Mouse (Mus musculus): ENCODE results near the gene Etfa. TPM values are rescaled to one million over a fixed set of nuclear protein-coding genes. Genes with fewer than 3 reads are reported as not detected.
A peak's percentile ranks its signal among the peaks of the same experiment; 100 is the strongest.

Gene Etfa
- polyA plus RNA-seq, 1 experiment, result 45.3 TPM

- Histone ChIP-seq H3K27me3 (ENCODE audit: control insufficient read depth, insufficient read depth, low read length) (no peaks in the 10 kb centered on the region), H3K27ac (ENCODE audit: control insufficient read depth, insufficient read depth, low read length) (no peak overlapping the region), H3K4me1 (replicated peaks; ENCODE audit: control insufficient read depth, insufficient read depth, low read length) (no peaks in the 10 kb centered on the region), H3K4me3 (ENCODE audit: control insufficient read depth, insufficient read depth, low read length) (no peak overlapping the region), H3K36me3 (ENCODE audit: control insufficient read depth, insufficient read depth, low read length) (no peaks in the 10 kb centered on the region)
- 90% methylated on average over 14 of the region's 14 CpGs for WGBS
- TF ChIP-seq POLR2A (IDR thresholded peaks at IDR 0.05; ENCODE audit: control insufficient read depth, extremely low read depth, insufficient read depth, low read length, poor library complexity) (no peak), CTCF (IDR thresholded peaks at IDR 0.05; ENCODE audit: borderline replicate concordance, control insufficient read depth, extremely low read depth, insufficient read depth, low read length, poor library complexity) (no peak)
- no peak for DNase-seq
These were observed 79.4 kb downstream of the Etfa start for GRCm38 (mm10) chr9:55432306-55433289.

- TF ChIP-seq CTCF (IDR thresholded peaks at IDR 0.05; ENCODE audit: borderline replicate concordance, control insufficient read depth, extremely low read depth, insufficient read depth, low read length, poor library complexity) (no peak), POLR2A (IDR thresholded peaks at IDR 0.05; ENCODE audit: control insufficient read depth, extremely low read depth, insufficient read depth, low read length, poor library complexity) (no peak)
- Histone ChIP-seq H3K4me3 (ENCODE audit: control insufficient read depth, insufficient read depth, low read length) (no peak overlapping the region), H3K27ac (ENCODE audit: control insufficient read depth, insufficient read depth, low read length) (no peak overlapping the region), H3K4me1 (replicated peaks; ENCODE audit: control insufficient read depth, insufficient read depth, low read length) (no peaks in the 10 kb centered on the region), H3K27me3 (ENCODE audit: control insufficient read depth, insufficient read depth, low read length) (no peaks in the 10 kb centered on the region), H3K36me3 (ENCODE audit: control insufficient read depth, insufficient read depth, low read length) (no peaks in the 10 kb centered on the region)
- DNase-seq, result no peak
- WGBS, result 70% methylated on average over 20 of the region's 20 CpGs
These were observed 81.9 kb downstream of the Etfa start for GRCm38 (mm10) chr9:55430133-55430532.

- no peak overlapping the region for H3K4me3 ChIP-seq (ENCODE audit: control insufficient read depth, insufficient read depth, low read length)
- WGBS, result 41% methylated on average over 12 of the region's 12 CpGs
These were observed 82.6 kb downstream of the Etfa start for GRCm38 (mm10) chr9:55429242-55429975.

GRCm38 (mm10) chr9:55425271-55425810, 86.7 kb downstream of the Etfa start:
- H3K4me3 ChIP-seq (ENCODE audit: control insufficient read depth, insufficient read depth, low read length), result no peak overlapping the region
- WGBS, result 87% methylated on average over 7 of the region's 7 CpGs
- H3K27me3 ChIP-seq (ENCODE audit: control insufficient read depth, insufficient read depth, low read length), result no peaks in the 10 kb centered on the region
- no peak for TF ChIP-seq CTCF (IDR thresholded peaks at IDR 0.05; ENCODE audit: borderline replicate concordance, control insufficient read depth, extremely low read depth, insufficient read depth, low read length, poor library complexity)
- no peak for TF ChIP-seq POLR2A (IDR thresholded peaks at IDR 0.05; ENCODE audit: control insufficient read depth, extremely low read depth, insufficient read depth, low read length, poor library complexity)
- H3K27ac ChIP-seq (ENCODE audit: control insufficient read depth, insufficient read depth, low read length), result no peak overlapping the region
- no peaks in the 10 kb centered on the region for H3K36me3 ChIP-seq (ENCODE audit: control insufficient read depth, insufficient read depth, low read length)
- no peaks in the 10 kb centered on the region for H3K4me1 ChIP-seq (replicated peaks; ENCODE audit: control insufficient read depth, insufficient read depth, low read length)
- no peak for DNase-seq

More at GRCm38 (mm10) chr9:55429242-55429975, 82.6 kb downstream of the Etfa start:
- Histone ChIP-seq H3K27me3 (ENCODE audit: control insufficient read depth, insufficient read depth, low read length) (no peaks in the 10 kb centered on the region), H3K27ac (ENCODE audit: control insufficient read depth, insufficient read depth, low read length) (no peak overlapping the region), H3K36me3 (ENCODE audit: control insufficient read depth, insufficient read depth, low read length) (no peaks in the 10 kb centered on the region), H3K4me1 (replicated peaks; ENCODE audit: control insufficient read depth, insufficient read depth, low read length) (no peaks in the 10 kb centered on the region)
- no peak for TF ChIP-seq POLR2A (IDR thresholded peaks at IDR 0.05; ENCODE audit: control insufficient read depth, extremely low read depth, insufficient read depth, low read length, poor library complexity)
- no peak for TF ChIP-seq CTCF (IDR thresholded peaks at IDR 0.05; ENCODE audit: borderline replicate concordance, control insufficient read depth, extremely low read depth, insufficient read depth, low read length, poor library complexity)
- peak; percentile 58 for DNase-seq

DNA sequence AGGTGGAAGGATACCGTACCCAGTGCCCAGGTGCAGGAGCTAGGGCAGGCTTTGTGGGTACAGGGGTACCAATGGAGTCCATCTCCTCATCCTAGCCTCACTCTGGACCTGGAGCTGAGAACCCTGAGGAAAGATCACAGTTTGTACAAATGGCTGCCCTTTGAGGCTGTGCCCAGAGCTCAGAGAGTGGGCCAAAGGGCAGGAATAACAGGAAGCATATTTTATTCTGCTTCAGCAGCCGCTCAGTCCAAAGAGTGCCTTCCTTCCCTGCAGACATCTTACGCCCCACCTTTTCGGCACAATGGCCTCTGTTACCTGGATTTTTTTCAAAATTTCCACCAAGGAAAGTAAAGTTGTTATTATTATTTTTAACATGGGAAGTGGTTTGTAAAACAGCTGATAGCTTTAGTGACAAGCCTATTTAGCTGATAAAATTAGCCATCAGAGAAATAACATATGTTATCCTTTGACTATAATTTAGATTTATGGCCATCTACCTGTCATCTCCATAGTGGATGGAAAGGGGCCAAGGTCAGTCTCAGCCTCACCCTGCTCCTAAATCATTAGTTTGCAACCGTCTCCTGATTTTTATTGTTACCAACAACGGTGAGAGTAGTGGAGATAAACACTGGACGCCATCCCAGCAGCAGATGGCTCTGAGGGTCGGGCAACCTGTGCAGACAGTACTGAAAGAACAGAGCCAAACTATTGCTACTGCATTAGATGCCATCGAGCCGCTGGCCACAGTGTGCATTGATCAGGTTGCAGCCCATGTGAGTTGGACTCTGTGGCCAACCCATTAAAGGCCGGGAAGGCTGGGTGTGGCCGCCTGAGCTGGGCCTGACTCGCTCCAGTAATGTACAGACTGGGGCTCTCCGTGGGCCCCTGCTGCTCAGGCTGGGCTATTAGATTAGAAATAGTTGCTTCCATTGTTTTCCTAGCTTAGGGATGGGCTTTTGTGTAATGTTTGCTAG, 88.3 kb downstream of the Etfa start:
- WGBS, result 94% methylated on average over 14 of the region's 14 CpGs
- Histone ChIP-seq H3K27me3 (ENCODE audit: control insufficient read depth, insufficient read depth, low read length) (no peaks in the 10 kb centered on the region), H3K4me1 (replicated peaks; ENCODE audit: control insufficient read depth, insufficient read depth, low read length) (no peaks in the 10 kb centered on the region), H3K36me3 (ENCODE audit: control insufficient read depth, insufficient read depth, low read length) (no peaks in the 10 kb centered on the region), H3K4me3 (ENCODE audit: control insufficient read depth, insufficient read depth, low read length) (no peak overlapping the region), H3K27ac (ENCODE audit: control insufficient read depth, insufficient read depth, low read length) (no peak overlapping the region)
- TF ChIP-seq POLR2A (IDR thresholded peaks at IDR 0.05; ENCODE audit: control insufficient read depth, extremely low read depth, insufficient read depth, low read length, poor library complexity) (no peak), CTCF (IDR thresholded peaks at IDR 0.05; ENCODE audit: borderline replicate concordance, control insufficient read depth, extremely low read depth, insufficient read depth, low read length, poor library complexity) (no peak)
- no peak for DNase-seq
